Mouse (Mus musculus): Measurements from ENCODE around the gene Rpp21. TPM values are rescaled to one million over a fixed set of nuclear protein-coding genes. Genes with fewer than 3 reads are reported as not detected.
"Not testable (repeated sequence)": the region's sequence is repeated elsewhere in the genome, so short reads cannot be mapped to it uniquely, and the experiment has no call there.

Gene Rpp21
- total and polyA plus RNA-seq, 3 experiments, result 43.6 to 89.4 (median 60.5) TPM

- not testable (repeated sequence) for DNase-seq
Observed at GRCm38 (mm10) chr17:36235300-36235699, 22.6 kb downstream of the Rpp21 start.

- no peak for DNase-seq
Observed at GRCm38 (mm10) chr17:36233572-36233971, 24.3 kb downstream of the Rpp21 start.

- peak; percentile 86 for DNase-seq
Observed at GRCm38 (mm10) chr17:36231318-36231717, 26.6 kb downstream of the Rpp21 start.

- DNase-seq, result no peak
Observed at GRCm38 (mm10) chr17:36229046-36229445, 28.8 kb downstream of the Rpp21 start.

- no peak for DNase-seq
Observed at GRCm38 (mm10) chr17:36226921-36227320, 30.9 kb downstream of the Rpp21 start.

- no peak for DNase-seq
Observed at GRCm38 (mm10) chr17:36225231-36225824, 32.5 kb downstream of the Rpp21 start.

GRCm38 (mm10) chr17:36224451-36224850 lies 33.4 kb downstream of the Rpp21 start:
- DNase-seq, result no peak

GRCm38 (mm10) chr17:36218594-36219155 lies 39.2 kb downstream of the Rpp21 start:
- no peak for DNase-seq

GRCm38 (mm10) chr17:36215586-36215985 lies 42.3 kb downstream of the Rpp21 start:
- no peak for DNase-seq

GRCm38 (mm10) chr17:36206846-36207245 lies 51.0 kb downstream of the Rpp21 start:
- DNase-seq, result no peak

GRCm38 (mm10) chr17:36205862-36206261 lies 52.0 kb downstream of the Rpp21 start:
- no peak for DNase-seq

Other genes starting within 250 kb of the Rpp21 start
- 1 to 10 TPM; 6.6 to 8.2 TPM for gene H2-T24, start 237.5 kb downstream of the Rpp21 start, total RNA-seq (2021)
- gene H2-T24, start 237.5 kb downstream of the Rpp21 start, polyA plus RNA-seq (2012; rRNA removed), result 3.6 and 3.7 TPM in 2 replicates
- gene H2-T23, start 225.2 kb downstream of the Rpp21 start, total RNA-seq (2021), result 10 to 100 TPM; 49.7 to 65.2 TPM
- gene H2-T23, start 225.2 kb downstream of the Rpp21 start, polyA plus RNA-seq (2012; rRNA removed), result 156 and 162 TPM in 2 replicates
- 10 to 100 TPM; 32.2 to 42.9 TPM for gene H2-T22, start 215.3 kb downstream of the Rpp21 start, total RNA-seq (2021)
- 34.7 and 38.6 TPM in 2 replicates for gene H2-T22, start 215.3 kb downstream of the Rpp21 start, polyA plus RNA-seq (2012; rRNA removed)
- gene Gm6034, start 215.1 kb downstream of the Rpp21 start, total RNA-seq (2021), result under 1 TPM in 1 of 2 experiments, not detected in 1; 0.23 TPM
- 0.10 and 0.50 TPM in 2 replicates for gene Gm6034, start 215.1 kb downstream of the Rpp21 start, polyA plus RNA-seq (2012; rRNA removed)
- gene Gm11127, start 199.7 kb downstream of the Rpp21 start, total RNA-seq (2021), result 1 to 10 TPM; 4.4 to 8.2 TPM
- gene Gm11127, start 199.7 kb downstream of the Rpp21 start, polyA plus RNA-seq (2012; rRNA removed), result not detected in 2 replicates
- gene Gm19684, start 136.4 kb downstream of the Rpp21 start, total RNA-seq (2021), result under 1 TPM in 1 of 2 experiments, not detected in 1; 0.41 TPM
- gene Gm19684, start 136.4 kb downstream of the Rpp21 start, polyA plus RNA-seq (2012; rRNA removed), result 0.33 and 0.36 TPM in 2 replicates
- not detected for gene Gm7030, start 128.6 kb downstream of the Rpp21 start, total RNA-seq (2021)
- not detected in 2 replicates for gene Gm7030, start 128.6 kb downstream of the Rpp21 start, polyA plus RNA-seq (2012; rRNA removed)
- gene Gm8909, start 89.5 kb downstream of the Rpp21 start, total RNA-seq (2021), result not detected
- 0.19 TPM in 1 of 2 replicates, not detected in the other for gene Gm8909, start 89.5 kb downstream of the Rpp21 start, polyA plus RNA-seq (2012; rRNA removed)
- not detected for gene H2-T3, start 67.8 kb downstream of the Rpp21 start, total RNA-seq (2021)
- gene H2-T3, start 67.8 kb downstream of the Rpp21 start, polyA plus RNA-seq (2012; rRNA removed), result not detected in 2 replicates
- gene Trim39, start 14.2 kb upstream of the Rpp21 start, total RNA-seq (2021), result 10 to 100 TPM; 16.1 to 18.4 TPM
- gene Trim39, start 14.2 kb upstream of the Rpp21 start, polyA plus RNA-seq (2012; rRNA removed), result 14.1 and 14.7 TPM in 2 replicates
- gene H2-M10.2, start 28.4 kb upstream of the Rpp21 start, total RNA-seq (2021), result not detected
- gene H2-M10.2, start 28.4 kb upstream of the Rpp21 start, polyA plus RNA-seq (2012; rRNA removed), result not detected in 2 replicates
- not detected for gene H2-M10.1, start 68.1 kb upstream of the Rpp21 start, total RNA-seq (2021)
- gene H2-M10.1, start 68.1 kb upstream of the Rpp21 start, polyA plus RNA-seq (2012; rRNA removed), result not detected in 2 replicates
- gene H2-M10.3, start 110.3 kb upstream of the Rpp21 start, total RNA-seq (2021), result not detected
- not detected in 2 replicates for gene H2-M10.3, start 110.3 kb upstream of the Rpp21 start, polyA plus RNA-seq (2012; rRNA removed)
- not detected for gene H2-M10.4, start 204.3 kb upstream of the Rpp21 start, total RNA-seq (2021)
- not detected in 2 replicates for gene H2-M10.4, start 204.3 kb upstream of the Rpp21 start, polyA plus RNA-seq (2012; rRNA removed)